Mouse (Mus musculus): Measurements from ENCODE around the gene 9230102O04Rik.
A peak's percentile ranks its signal among the peaks of the same experiment; 100 is the strongest.

Gene 9230102O04Rik

GRCm38 (mm10) chr2:9885217-9885770, 4.0 kb downstream of the 9230102O04Rik start:
- DNase-seq (ENCODE audit: low spot score): no peak

GRCm38 (mm10) chr2:9884533-9885216, 4.7 kb downstream of the 9230102O04Rik start:
- DNase-seq (ENCODE audit: low spot score): no peak

GRCm38 (mm10) chr2:9883803-9884532, 5.4 kb downstream of the 9230102O04Rik start:
- DNase-seq (ENCODE audit: low spot score): no peak

DNA sequence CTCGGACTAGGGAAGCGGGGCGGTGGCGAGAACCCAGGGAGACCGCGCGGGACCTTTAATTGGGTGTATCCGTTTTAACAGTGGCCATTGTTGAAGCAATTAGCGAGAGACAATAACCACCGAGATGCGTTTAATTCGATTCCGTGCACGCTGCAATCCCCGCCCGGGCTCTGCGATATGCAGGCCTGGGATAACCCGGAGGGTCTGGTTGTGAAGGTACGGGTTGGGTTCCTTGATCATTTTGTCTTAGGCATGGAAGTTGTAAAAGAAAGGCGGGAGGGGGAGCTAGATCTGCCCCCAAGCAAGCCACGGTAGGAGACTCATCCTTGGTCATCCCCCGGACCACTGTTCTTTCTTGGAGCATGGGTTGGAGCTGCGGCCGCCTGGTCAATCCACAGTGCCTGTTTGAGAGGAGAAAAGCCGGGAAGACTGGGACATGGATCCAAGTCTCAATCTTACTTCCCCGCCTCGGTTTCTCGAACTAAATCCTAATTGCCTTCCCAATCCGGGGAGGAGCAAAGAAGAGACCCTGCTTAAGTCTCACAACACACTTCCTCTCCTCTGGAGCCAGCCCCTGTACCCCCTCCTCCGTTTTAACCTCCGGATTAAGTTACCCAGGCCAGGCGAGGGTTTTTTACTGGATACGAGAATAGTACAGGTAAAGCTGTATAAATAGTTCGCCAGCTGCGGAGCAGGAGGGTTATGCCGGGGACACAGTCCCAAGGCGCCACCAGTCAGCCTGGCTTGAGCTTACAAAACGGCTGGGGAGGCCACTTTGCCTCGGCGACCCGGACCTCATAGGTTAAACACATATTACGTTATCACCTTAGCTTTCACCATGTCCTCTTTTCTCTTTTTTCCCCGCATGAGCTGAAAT, 6.2 kb downstream of the 9230102O04Rik start:
- no peak for DNase-seq (ENCODE audit: low spot score)

DNA sequence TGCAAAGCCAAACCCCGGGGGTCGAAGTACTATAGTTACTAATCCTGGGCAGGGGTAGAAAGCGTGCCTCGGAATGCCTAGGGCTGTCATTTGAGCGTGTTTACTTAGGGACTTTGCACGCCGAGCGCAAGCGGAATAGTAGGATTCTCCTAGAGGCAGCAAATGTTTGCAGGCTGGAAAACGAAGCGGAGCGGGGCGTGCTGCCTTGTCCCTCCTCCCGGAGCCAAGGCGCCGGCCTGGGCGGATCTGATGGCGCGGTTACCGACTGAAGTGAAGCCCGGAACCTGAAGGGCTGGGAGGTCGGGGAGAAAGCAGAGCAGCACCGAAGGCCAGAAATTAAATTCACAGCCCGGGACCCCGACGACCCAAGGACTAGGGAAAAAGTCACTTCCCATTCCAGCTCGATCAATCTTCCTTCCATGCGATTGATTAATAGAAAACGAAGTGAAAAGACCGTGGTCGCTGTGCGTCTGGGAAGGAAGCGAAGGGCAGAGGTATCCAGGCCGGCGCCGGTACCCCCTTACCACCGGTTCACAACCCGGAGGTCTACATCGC, 6.9 kb downstream of the 9230102O04Rik start:
- DNase-seq (ENCODE audit: low spot score): no peak

DNA sequence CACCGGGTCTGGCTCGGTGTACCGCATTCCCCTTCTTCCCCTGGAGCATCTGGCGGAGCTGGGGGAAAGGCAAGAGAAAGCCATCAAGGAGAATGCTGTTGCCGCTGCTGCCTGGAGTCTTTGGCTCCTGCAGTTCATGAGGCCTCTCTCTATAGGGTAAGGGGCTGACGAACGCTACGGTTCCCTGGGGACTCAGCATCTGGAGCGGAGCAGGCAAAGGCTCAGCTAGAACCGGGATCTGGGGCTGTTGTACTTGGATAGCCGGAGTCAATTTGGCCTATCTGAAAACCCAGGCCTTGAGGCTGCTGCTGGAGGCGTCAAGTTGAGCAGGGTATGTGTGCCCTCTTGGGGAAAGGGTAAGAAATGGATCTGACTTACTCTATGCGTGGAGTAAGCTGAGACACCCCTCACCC, 7.7 kb downstream of the 9230102O04Rik start:
- DNase-seq (ENCODE audit: low spot score): no peak

DNA sequence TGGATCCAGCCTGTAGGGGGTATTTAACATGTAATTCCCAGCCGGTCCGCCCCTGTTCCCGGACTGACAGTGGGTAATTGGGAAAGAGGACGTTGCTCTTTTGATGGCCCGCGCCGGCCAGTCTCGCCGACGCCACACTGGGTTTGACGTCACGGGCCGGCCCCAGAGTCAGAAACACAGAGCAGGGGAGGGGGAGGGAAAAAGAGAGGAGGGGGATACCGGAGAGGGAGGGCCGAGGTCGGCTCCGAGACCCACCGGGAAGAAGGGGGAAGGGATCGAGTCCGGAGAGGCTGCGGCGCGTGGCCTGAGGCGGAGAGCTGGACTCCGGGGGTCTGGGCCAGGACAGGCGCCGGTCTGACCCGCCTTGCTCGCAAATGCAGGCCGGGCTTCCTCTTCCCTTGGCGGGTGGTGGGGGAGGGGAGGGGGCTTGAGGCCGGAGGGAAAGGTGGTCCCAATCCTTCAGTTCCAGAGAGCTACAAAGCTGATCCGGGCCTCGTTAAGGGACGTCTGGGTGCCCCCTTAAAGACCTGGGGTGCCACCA, 8.2 kb downstream of the 9230102O04Rik start, which contains the start of gene 4930412O13Rik:
Gene 4930412O13Rik, plus strand, starts transcription at position 202 of the 541 bp plus-strand sequence.
- no peak for DNase-seq (ENCODE audit: low spot score)

DNA sequence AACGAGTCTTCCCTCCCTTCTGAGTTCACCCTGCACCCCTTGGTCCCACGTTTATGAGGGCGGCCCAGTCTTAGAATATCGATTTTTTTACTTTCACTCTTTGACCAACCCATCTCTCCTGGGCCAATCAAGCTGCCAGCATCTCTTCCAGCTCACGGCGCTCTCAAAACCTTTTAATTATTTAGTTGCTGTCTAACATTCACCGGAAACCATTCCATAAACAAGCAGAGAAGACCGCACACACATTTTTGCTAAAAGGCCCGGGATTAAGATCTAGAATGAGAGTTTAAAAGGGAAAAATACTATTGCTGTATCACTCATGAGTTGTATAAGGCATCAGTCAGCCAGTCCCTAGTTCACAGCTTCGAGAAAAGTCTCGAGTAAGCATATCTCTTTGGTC, 9.1 kb downstream of the 9230102O04Rik start:
- DNase-seq (ENCODE audit: low spot score): no peak

GRCm38 (mm10) chr2:9879493-9879892, 9.8 kb downstream of the 9230102O04Rik start:
- DNase-seq (ENCODE audit: low spot score): peak; percentile 85

DNA sequence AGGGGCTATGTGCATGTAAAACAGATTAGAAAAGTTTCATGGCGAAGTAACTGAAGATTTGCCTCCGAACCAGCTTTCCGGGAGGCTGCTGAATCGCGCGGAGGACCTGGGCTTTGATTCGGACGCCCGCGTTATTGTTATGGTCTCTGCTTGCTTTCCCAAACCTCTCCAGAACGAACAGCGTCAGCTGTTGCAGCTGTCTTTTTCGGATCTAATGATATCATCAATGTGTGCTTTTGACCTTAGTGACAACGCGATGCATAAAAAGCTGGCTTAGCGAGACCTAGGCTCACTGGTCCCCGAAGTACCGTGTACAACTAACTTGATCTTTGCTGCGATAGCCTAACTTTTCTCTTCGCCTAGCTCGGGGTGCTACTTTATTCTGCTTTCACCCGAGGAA, 10.2 kb downstream of the 9230102O04Rik start:
- DNase-seq (ENCODE audit: low spot score): no peak

- peak; percentile 76 for DNase-seq (ENCODE audit: low spot score)
Observed at GRCm38 (mm10) chr2:9878564-9879081, 10.7 kb downstream of the 9230102O04Rik start.

GRCm38 (mm10) chr2:9877966-9878563, 11.3 kb downstream of the 9230102O04Rik start:
- DNase-seq (ENCODE audit: low spot score): no peak

- no peak for DNase-seq (ENCODE audit: low spot score)
Observed at GRCm38 (mm10) chr2:9877326-9877690, 12.0 kb downstream of the 9230102O04Rik start.

- DNase-seq (ENCODE audit: low spot score): peak; percentile 44
Observed at GRCm38 (mm10) chr2:9876621-9877325, 12.6 kb downstream of the 9230102O04Rik start.

- DNase-seq (ENCODE audit: low spot score): peak; percentile 73
Observed at GRCm38 (mm10) chr2:9875676-9876357, 13.5 kb downstream of the 9230102O04Rik start.

GRCm38 (mm10) chr2:9875220-9875619, 14.1 kb downstream of the 9230102O04Rik start:
- no peak for DNase-seq (ENCODE audit: low spot score)

DNA sequence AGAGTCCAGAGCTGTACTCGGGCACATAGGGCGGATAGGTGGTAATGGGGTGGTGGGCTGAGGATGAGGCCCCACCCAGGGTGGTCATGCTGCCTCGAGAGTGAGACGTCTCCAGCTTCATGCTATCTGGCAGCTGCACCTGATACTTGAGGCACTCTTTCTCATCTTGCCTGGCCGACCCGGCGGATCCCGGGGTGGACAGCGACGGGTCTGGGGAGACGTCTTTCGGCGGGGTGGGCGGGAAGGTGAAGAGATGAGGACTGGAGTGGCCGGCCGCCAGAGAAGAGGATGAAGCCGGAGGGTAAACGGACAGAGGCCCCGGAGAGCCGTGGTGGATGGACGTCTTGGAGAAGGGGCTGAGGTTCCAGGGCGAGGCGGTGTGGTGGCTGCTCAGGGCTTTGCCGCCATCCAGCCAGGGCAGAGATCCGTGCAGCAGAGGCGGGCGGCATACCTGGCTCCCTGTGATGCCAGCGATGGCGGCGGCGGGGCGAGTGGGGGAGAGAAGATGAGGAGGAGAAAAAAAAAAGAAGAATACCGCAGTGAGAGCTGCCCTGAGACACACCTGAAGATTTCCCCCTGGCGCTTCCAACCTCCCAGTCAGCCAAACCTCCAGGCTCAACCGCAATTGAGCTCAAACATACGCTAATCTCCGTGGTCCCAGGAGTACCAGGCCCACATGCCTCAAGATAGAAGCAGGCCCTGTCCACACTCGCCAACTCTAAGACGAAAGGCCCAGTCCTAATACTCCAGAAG, 14.7 kb downstream of the 9230102O04Rik start:
- no peak for DNase-seq (ENCODE audit: low spot score)

- DNase-seq (ENCODE audit: low spot score): no peak
Observed at GRCm38 (mm10) chr2:9873757-9874156, 15.6 kb downstream of the 9230102O04Rik start.

DNA sequence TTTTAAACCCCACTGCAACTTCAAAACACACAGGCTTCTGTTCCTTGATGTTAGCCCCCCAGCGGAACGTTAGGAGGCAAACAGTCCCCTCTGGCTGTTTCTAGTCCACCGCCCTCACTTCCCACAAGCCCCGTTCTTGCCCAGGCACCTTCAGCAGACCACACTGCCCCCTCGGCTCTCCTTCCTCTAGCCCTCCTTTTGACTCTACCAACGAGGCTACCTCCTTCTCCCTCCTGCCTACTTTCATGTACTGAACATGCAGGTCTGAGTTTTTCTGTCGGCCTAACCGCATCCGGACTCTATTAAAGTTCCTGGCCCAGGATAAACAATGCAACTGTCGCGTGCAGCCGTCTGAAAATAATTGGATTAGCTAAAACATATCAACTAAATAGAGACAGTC, 16.7 kb downstream of the 9230102O04Rik start:
- DNase-seq (ENCODE audit: low spot score): peak; percentile 41

Data from T-cell, adult 2 months (primary cell).